Mouse (Mus musculus) kidney, embryonic 14.5 days (tissue): ENCODE measurements around the gene Samm50. TPM values are rescaled to one million over a fixed set of nuclear protein-coding genes. Genes with fewer than 3 reads are reported as not detected.

Experiments used
- microRNA-seq: library from miRNA; unstranded; fragments of <30 nt; microRNA quantifications from one replicate; pipeline ENCODE4, GENCODE M21; 2016
- polyA plus RNA-seq: library from polyadenylated mRNA; unstranded; fragments of >200 nt; fragmentation: Nextera tagmentation; extraction: Ambion mirVana; gene quantifications from 2 replicates; pipeline ENCODE4 v1.2.1, GENCODE M21; 2014

Samm50 gene
- polyA plus RNA-seq, 1 experiment from 2014 or later = 81.5 TPM

Small RNA genes within 50 kb of the gene (microRNA-seq; reads per million reads assigned to microRNA genes)
- not detected for gene Mir6392

Other genes with a start within 250 kb of the Samm50 start
- gene Efcab6, start 126.9 kb upstream of the Samm50 start, polyA plus RNA-seq = not detected in 2 replicates
- gene Sult4a1, start 86.5 kb upstream of the Samm50 start, polyA plus RNA-seq = 0.10 and 0.28 TPM in 2 replicates
- gene Pnpla5, start 69.1 kb upstream of the Samm50 start, polyA plus RNA-seq = not detected in 2 replicates
- 0.14 and 0.49 TPM in 2 replicates for gene Pnpla3, start 24.4 kb upstream of the Samm50 start, polyA plus RNA-seq
- 3.9 TPM in 2 replicates for gene Parvb, start 39.8 kb downstream of the Samm50 start, polyA plus RNA-seq
- gene Parvg, start 131.8 kb downstream of the Samm50 start, polyA plus RNA-seq = 0.70 and 0.94 TPM in 2 replicates